Mouse (Mus musculus) embryonic fibroblast, embryonic 13.5 days (primary cell): Measurements from ENCODE around the gene Wee2. TPM values are rescaled to one million over a fixed set of nuclear protein-coding genes. Genes with fewer than 3 reads are reported as not detected.

Experiments
- H3K27ac ChIP-seq: 2 replicates; pipeline ENCODE4 v1.5.1; 2012; ENCODE audit warnings: low read length, control low read depth, inconsistent platforms; ENCODE audit not compliant: insufficient read depth
- H3K4me1 ChIP-seq: 2 replicates; pipeline ENCODE4 v1.6.1; 2011; ENCODE audit warnings: low read length; ENCODE audit not compliant: control insufficient read depth, insufficient read depth
- H3K4me3 ChIP-seq: 2 replicates; pipeline ENCODE4 v1.5.1; 2011; ENCODE audit warnings: mild to moderate bottlenecking, control low read depth, low read length; ENCODE audit not compliant: insufficient read depth
- CTCF ChIP-seq: IDR thresholded peaks from 2 replicates; pipeline ENCODE4 v1.5.1; 2011; ENCODE audit warnings: mild to moderate bottlenecking, control low read depth, low read length, moderate library complexity, borderline replicate concordance; ENCODE audit not compliant: insufficient read depth
- POLR2A ChIP-seq: IDR thresholded peaks from 2 replicates; pipeline ENCODE4 v1.6.1; 2011; ENCODE audit warnings: low read depth, mild to moderate bottlenecking, control low read depth, low read length, moderate library complexity
- polyA plus RNA-seq: library from polyadenylated mRNA; stranded (reverse); fragments of >200 nt; gene quantifications from 2 replicates; pipeline ENCODE4 v1.2.4, GENCODE M21; 2011; ENCODE audit warnings: low read depth; ENCODE audit not compliant: missing spikeins, insufficient read length

The Wee2 gene
- polyA plus RNA-seq, 1 experiment = not detected

GRCm38 (mm10) chr6:40421099-40421498, 17.8 kb upstream of the Wee2 start:
- H3K4me3 ChIP-seq = no peak overlapping the region
- TF ChIP-seq CTCF (no peak), POLR2A (no peak)
- no peaks in the 10 kb centered on the region for H3K4me1 ChIP-seq
- no peak overlapping the region for H3K27ac ChIP-seq

GRCm38 (mm10) chr6:40423013-40423412, 15.9 kb upstream of the Wee2 start:
- TF ChIP-seq POLR2A (no peak), CTCF (no peak)
- Histone ChIP-seq H3K4me3 (no peak overlapping the region), H3K4me1 (no peaks in the 10 kb centered on the region), H3K27ac (no peak overlapping the region)

- Histone ChIP-seq H3K27ac (no peak overlapping the region), H3K4me3 (no peak overlapping the region), H3K4me1 (no peaks in the 10 kb centered on the region)
- TF ChIP-seq POLR2A (no peak), CTCF (no peak)
Observed at GRCm38 (mm10) chr6:40423774-40424173, 15.1 kb upstream of the Wee2 start.

GRCm38 (mm10) chr6:40427441-40427840, 11.4 kb upstream of the Wee2 start:
- no peak overlapping the region for H3K27ac ChIP-seq
- H3K4me3 ChIP-seq = no peak overlapping the region
- TF ChIP-seq CTCF = no peak
- TF ChIP-seq POLR2A = no peak
- H3K4me1 ChIP-seq = no peaks in the 10 kb centered on the region; the same call in 1 of the 2 replicates

GRCm38 (mm10) chr6:40428696-40429095, 10.2 kb upstream of the Wee2 start:
- Histone ChIP-seq H3K4me1 (no peaks in the 10 kb centered on the region; the same call in 1 of the 2 replicates), H3K4me3 (no peak overlapping the region), H3K27ac (no peak overlapping the region)
- no peak for TF ChIP-seq POLR2A
- TF ChIP-seq CTCF = no peak

- Histone ChIP-seq H3K27ac (no peak overlapping the region), H3K4me3 (no peak overlapping the region), H3K4me1 (no peaks in the 10 kb centered on the region; the same call in none of the 2 replicates)
- TF ChIP-seq POLR2A = no peak
- no peak for TF ChIP-seq CTCF
Observed at GRCm38 (mm10) chr6:40429521-40429931, 9.4 kb upstream of the Wee2 start.

GRCm38 (mm10) chr6:40430251-40430650, 8.6 kb upstream of the Wee2 start:
- TF ChIP-seq POLR2A (no peak), CTCF (no peak)
- H3K27ac ChIP-seq = no peak overlapping the region

GRCm38 (mm10) chr6:40430878-40431277, 8.0 kb upstream of the Wee2 start:
- no peak for TF ChIP-seq POLR2A
- TF ChIP-seq CTCF = no peak
- no peaks in the 10 kb centered on the region; the same call in none of the 2 replicates for H3K4me1 ChIP-seq

More at GRCm38 (mm10) chr6:40430251-40430650, 8.6 kb upstream of the Wee2 start:
- no peaks in the 10 kb centered on the region; the same call in none of the 2 replicates for H3K4me1 ChIP-seq
- H3K4me3 ChIP-seq = no peak overlapping the region

GRCm38 (mm10) chr6:40431356-40431755, 7.5 kb upstream of the Wee2 start:
- no peak for TF ChIP-seq CTCF
- no peak for TF ChIP-seq POLR2A
- H3K27ac ChIP-seq = no peak overlapping the region
- H3K4me1 ChIP-seq = no peaks in the 10 kb centered on the region; the same call in none of the 2 replicates
- no peak overlapping the region for H3K4me3 ChIP-seq

More at GRCm38 (mm10) chr6:40430878-40431277, 8.0 kb upstream of the Wee2 start:
- no peak overlapping the region for H3K27ac ChIP-seq
- no peak overlapping the region for H3K4me3 ChIP-seq

GRCm38 (mm10) chr6:40431812-40432211, 7.1 kb upstream of the Wee2 start:
- Histone ChIP-seq H3K27ac (no peak overlapping the region), H3K4me1 (no peaks in the 10 kb centered on the region; the same call in none of the 2 replicates), H3K4me3 (no peak overlapping the region)
- TF ChIP-seq CTCF (no peak), POLR2A (no peak)
